Mouse (Mus musculus) CD4-positive naive resting alpha-beta T cell, adult 76 days (primary cell): Measurements from ENCODE around the gene Dhrs1. TPM values are rescaled to one million over a fixed set of nuclear protein-coding genes. Genes with fewer than 3 reads are reported as not detected.

Source experiments
- total RNA-seq: library from RNA; stranded (reverse); gene quantifications from one replicate; pipeline ENCODE4 v1.2.4, GENCODE M21; 2023

Gene Dhrs1
- total RNA-seq = 16.3 TPM

GRCm38 (mm10) chr14:55745180-55745860 lies at the start of gene Dhrs1, which contains the start of gene Nop9:
TSS of gene Dhrs1 (minus strand) at chr14:55745690.
TSS of gene Nop9 (plus strand) at chr14:55745693.

GRCm38 (mm10) chr14:55788256-55789050 lies 43.0 kb upstream of the Dhrs1 start, which contains the start of gene Ripk3:
TSS of gene Ripk3 (minus strand) at chr14:55788865.

GRCm38 (mm10) chr14:55783958-55784235 lies 38.4 kb upstream of the Dhrs1 start, which contains the start of gene Adcy4:
TSS of gene Adcy4 (minus strand) at chr14:55784095.

GRCm38 (mm10) chr14:55765696-55766095 lies 20.2 kb upstream of the Dhrs1 start, which contains the start of gene Ltb4r1:
TSS of gene Ltb4r1 (plus strand) at chr14:55765962.

GRCm38 (mm10) chr14:55761163-55761562 lies 15.7 kb upstream of the Dhrs1 start, which contains the start of gene Ltb4r2:
TSS of gene Ltb4r2 (plus strand) at chr14:55761428.

GRCm38 (mm10) chr14:55758363-55758784 lies 12.9 kb upstream of the Dhrs1 start, which contains the start of gene Cideb:
TSS of gene Cideb (minus strand) at chr14:55758458.

GRCm38 (mm10) chr14:55721700-55722437 lies 23.6 kb downstream of the Dhrs1 start, which contains the start of gene Rabggta:
TSS of gene Rabggta (minus strand) at chr14:55722263.

GRCm38 (mm10) chr14:55713729-55714122 lies 31.8 kb downstream of the Dhrs1 start, which contains the start of gene Tgm1:
TSS of gene Tgm1 (minus strand) at chr14:55713926.

Other genes starting within 250 kb of the Dhrs1 start
- gene Cpne6, start 235.2 kb downstream of the Dhrs1 start, total RNA-seq = not detected
- gene Nrl, start 220.7 kb downstream of the Dhrs1 start, total RNA-seq = not detected
- gene Pck2, start 205.4 kb downstream of the Dhrs1 start, total RNA-seq = 16.6 TPM
- 83.2 TPM for gene Dcaf11, start 185.7 kb downstream of the Dhrs1 start, total RNA-seq
- gene A730061H03Rik, start 185.3 kb downstream of the Dhrs1 start, total RNA-seq = 5.8 TPM
- gene Fitm1, start 170.1 kb downstream of the Dhrs1 start, total RNA-seq = not detected
- gene Psme1, start 167.6 kb downstream of the Dhrs1 start, total RNA-seq = 254 TPM
- gene Emc9, start 160.4 kb downstream of the Dhrs1 start, total RNA-seq = 10.6 TPM
- gene Psme2, start 154.6 kb downstream of the Dhrs1 start, total RNA-seq = 367 TPM
- 55.8 TPM for gene Rnf31, start 154.0 kb downstream of the Dhrs1 start, total RNA-seq
- gene Irf9, start 142.1 kb downstream of the Dhrs1 start, total RNA-seq = 97.6 TPM
- 1.8 TPM for gene Rec8, start 127.7 kb downstream of the Dhrs1 start, total RNA-seq
- gene Ipo4, start 109.7 kb downstream of the Dhrs1 start, total RNA-seq = 63.6 TPM
- 2.5 TPM for gene Gm49378, start 107.8 kb downstream of the Dhrs1 start, total RNA-seq
- 41.9 TPM for gene Tm9sf1, start 101.9 kb downstream of the Dhrs1 start, total RNA-seq
- gene Tssk4, start 95.5 kb downstream of the Dhrs1 start, total RNA-seq = 2.6 TPM
- gene Mdp1, start 85.2 kb downstream of the Dhrs1 start, total RNA-seq = 34.6 TPM
- gene Gmpr2, start 73.7 kb downstream of the Dhrs1 start, total RNA-seq = 17.4 TPM
- 119 TPM for gene Nedd8, start 73.6 kb downstream of the Dhrs1 start, total RNA-seq
- 117 TPM for gene Tinf2, start 63.9 kb downstream of the Dhrs1 start, total RNA-seq
- gene Tgm1, start 31.8 kb downstream of the Dhrs1 start, total RNA-seq = 2.0 TPM
- 84.1 TPM for gene Rabggta, start 23.4 kb downstream of the Dhrs1 start, total RNA-seq
- gene Nop9, start within 50 bp of the Dhrs1 start, total RNA-seq = 28.8 TPM
- not detected for gene Cideb, start 12.8 kb upstream of the Dhrs1 start, total RNA-seq
- gene Ltb4r2, start 15.7 kb upstream of the Dhrs1 start, total RNA-seq = not detected
- gene Ltb4r1, start 20.3 kb upstream of the Dhrs1 start, total RNA-seq = not detected
- gene Adcy4, start 38.4 kb upstream of the Dhrs1 start, total RNA-seq = not detected
- gene Ripk3, start 43.2 kb upstream of the Dhrs1 start, total RNA-seq = 56.5 TPM
- gene Nfatc4, start 77.5 kb upstream of the Dhrs1 start, total RNA-seq = not detected
- 0.50 TPM for gene Nynrin, start 108.3 kb upstream of the Dhrs1 start, total RNA-seq
- gene Cbln3, start 138.7 kb upstream of the Dhrs1 start, total RNA-seq = not detected
- 65.3 TPM for gene Khnyn, start 139.3 kb upstream of the Dhrs1 start, total RNA-seq
- gene Sdr39u1, start 154.6 kb upstream of the Dhrs1 start, total RNA-seq = 28.6 TPM
- gene Cma1, start 199.0 kb upstream of the Dhrs1 start, total RNA-seq = not detected
- not detected for gene Cma2, start 205.3 kb upstream of the Dhrs1 start, total RNA-seq